Mouse (Mus musculus) midbrain, embryonic 14.5 days (tissue): ENCODE measurements around the gene Lsm3. TPM values are rescaled to one million over a fixed set of nuclear protein-coding genes. Genes with fewer than 3 reads are reported as not detected.
A peak's percentile ranks its signal among the peaks of the same experiment; 100 is the strongest.
"Not testable (repeated sequence)": the region's sequence is repeated elsewhere in the genome, so short reads cannot be mapped to it uniquely, and the experiment has no call there.

Experiments
- ATAC-seq: fragments of 200-750 bp; cut with Nextera tagmentation; 2 replicates; pipeline ENCODE4 v1.8.0; 2017; ENCODE audit warnings: moderate number of reproducible peaks, moderate library complexity; ENCODE audit not compliant: low FRiP score, low TSS enrichment
- DNase-seq: peaks from one replicate; pipeline ENCODE4 v3.0.0-alpha.2; 2015
- H3K27ac ChIP-seq: fragments of 300-500 bp; sonication (generic); replicated peaks from 2 replicates; pipeline ENCODE4 v1.5.1; 2014; ENCODE audit warnings: mild to moderate bottlenecking, low read depth, low read length, moderate library complexity
- H3K27me3 ChIP-seq: fragments of 300-500 bp; sonication (generic); 2 replicates; pipeline ENCODE4 v1.6.1; 2014; ENCODE audit warnings: low read length, control low read depth, mixed read lengths; ENCODE audit not compliant: control insufficient read depth, insufficient read depth
- H3K36me3 ChIP-seq: fragments of 300-500 bp; sonication (generic); 2 replicates; pipeline ENCODE4 v1.6.1; 2014; ENCODE audit warnings: low read length, control low read depth; ENCODE audit not compliant: control insufficient read depth, insufficient read depth
- H3K4me1 ChIP-seq: fragments of 300-500 bp; sonication (generic); 2 replicates; pipeline ENCODE4 v1.6.1; 2014; ENCODE audit warnings: mild to moderate bottlenecking, antibody characterized with exemption, low read length, control low read depth; ENCODE audit not compliant: control insufficient read depth, insufficient read depth
- H3K4me2 ChIP-seq: fragments of 300-500 bp; sonication (generic); 2 replicates; pipeline ENCODE4 v1.6.1; 2014; ENCODE audit warnings: mild to moderate bottlenecking, low read length, moderate library complexity
- H3K4me3 ChIP-seq: fragments of 300-500 bp; sonication (generic); replicated peaks from 2 replicates; pipeline ENCODE4 v1.5.1; 2014; ENCODE audit warnings: low read depth, low read length
- H3K9ac ChIP-seq: fragments of 300-500 bp; sonication (generic); replicated peaks from 2 replicates; pipeline ENCODE4 v1.6.1; 2014; ENCODE audit warnings: mild to moderate bottlenecking, low read length, moderate library complexity
- H3K9me3 ChIP-seq: fragments of 300-500 bp; sonication (generic); 2 replicates; pipeline ENCODE4 v1.6.1; 2016; ENCODE audit warnings: low read length, control low read depth, mixed read lengths; ENCODE audit not compliant: control insufficient read depth
- WGBS: fragments of 180-500 bp; shearing (Covaris S2); extraction: QIAGEN DNeasy Blood & Tissue Kit; methylation state at CpG from one replicate; pipeline ENCODE4 v1.1.7; 2014; 5-methylcytosine and 5-hydroxymethylcytosine counted together
- polyA plus RNA-seq: library from polyadenylated mRNA; unstranded; fragments of >200 nt; fragmentation: Nextera tagmentation; extraction: Ambion mirVana; gene quantifications from 2 replicates; pipeline ENCODE4 v1.2.1, GENCODE M21; 2014

Lsm3 gene
- 174 and 187 TPM in 2 replicates for polyA plus RNA-seq

GRCm38 (mm10) chr6:91515545-91516449 is at the start of gene Lsm3, which contains the start of gene Xpc:
Gene Lsm3, plus strand, starts transcription at chr6:91515928.
Gene Xpc, minus strand, starts transcription at chr6:91515888.
- Histone ChIP-seq H3K4me1 (peaks cover 17% of the 10 kb centered on the region), H3K4me2 (peak within 1 kb of the TSS; percentile 87), H3K27ac (peak within 1 kb of the TSS; percentile 76), H3K9me3 (no peaks in the 10 kb centered on the region), H3K9ac (peak within 1 kb of the TSS; percentile 81), H3K27me3 (no peaks in the 10 kb centered on the region), H3K4me3 (peak within 1 kb of the TSS; percentile 77), H3K36me3 (peaks cover 32% of the 10 kb centered on the region)
- under 1% methylated on average over 80 of the region's 80 CpGs for WGBS
- DNase-seq (peak; percentile 98), ATAC-seq (peak; percentile 97)

- Histone ChIP-seq H3K9me3 (no peaks in the 10 kb centered on the region), H3K4me2 (no peak overlapping the region), H3K4me3 (no peak overlapping the region), H3K36me3 (peaks cover 62% of the 10 kb centered on the region), H3K9ac (no peak overlapping the region), H3K4me1 (0 out of 2 replicates have a peak, but pooled peaks cover under 1% of the 10 kb centered on the region), H3K27ac (no peak overlapping the region), H3K27me3 (no peaks in the 10 kb centered on the region)
- DNase-seq (no peak), ATAC-seq (no peak)
- WGBS = 77% methylated on average over 1 of the region's 1 CpGs
Observed at GRCm38 (mm10) chr6:91467106-91467505, 48.6 kb upstream of the Lsm3 start.

- WGBS = 87% methylated on average over 2 of the region's 2 CpGs
- H3K9ac ChIP-seq = no peak overlapping the region
- no peak overlapping the region for H3K4me2 ChIP-seq
- H3K36me3 ChIP-seq = peaks cover 29% of the 10 kb centered on the region
- DNase-seq (no peak), ATAC-seq (no peak)
- no peak overlapping the region for H3K27ac ChIP-seq
- H3K9me3 ChIP-seq = no peaks in the 10 kb centered on the region
- no peak overlapping the region for H3K4me3 ChIP-seq
- H3K4me1 ChIP-seq = peaks cover 14% of the 10 kb centered on the region
- no peaks in the 10 kb centered on the region for H3K27me3 ChIP-seq
Observed at GRCm38 (mm10) chr6:91470712-91471111, 45.0 kb upstream of the Lsm3 start.

- H3K27ac ChIP-seq, H3K9me3 ChIP-seq, H3K4me2 ChIP-seq, H3K27me3 ChIP-seq, ATAC-seq, DNase-seq, H3K4me3 ChIP-seq, H3K9ac ChIP-seq: not testable (repeated sequence)
- WGBS = 90% methylated on average over 3 of the region's 3 CpGs
- Histone ChIP-seq H3K4me1 (peaks cover 14% of the 10 kb centered on the region), H3K36me3 (peaks cover 22% of the 10 kb centered on the region)
Observed at GRCm38 (mm10) chr6:91471427-91471826, 44.3 kb upstream of the Lsm3 start.

- H3K9me3 ChIP-seq = no peaks in the 10 kb centered on the region
- peak overlapping the region; percentile 77 for H3K4me3 ChIP-seq
- H3K36me3 ChIP-seq = peaks cover 20% of the 10 kb centered on the region
- H3K27me3 ChIP-seq = no peaks in the 10 kb centered on the region
- no peak for ATAC-seq
- H3K27ac ChIP-seq = no peak overlapping the region
- peak; percentile 12 for DNase-seq
- peak overlapping the region; percentile 72 for H3K4me2 ChIP-seq
- WGBS = 32% methylated on average over 6 of the region's 6 CpGs
- peaks cover 14% of the 10 kb centered on the region for H3K4me1 ChIP-seq
- H3K9ac ChIP-seq = peak overlapping the region; percentile 77
Observed at GRCm38 (mm10) chr6:91472319-91472718, 43.4 kb upstream of the Lsm3 start.

- peaks cover 14% of the 10 kb centered on the region for H3K4me1 ChIP-seq
- H3K9me3 ChIP-seq = no peaks in the 10 kb centered on the region
- H3K4me3 ChIP-seq = peak within 1 kb of the TSS; percentile 77
- peaks cover 21% of the 10 kb centered on the region for H3K36me3 ChIP-seq
- peak within 1 kb of the TSS; percentile 77 for H3K4me2 ChIP-seq
- peak within 1 kb of the TSS; percentile 77 for H3K9ac ChIP-seq
- WGBS = under 1% methylated on average over 74 of the region's 74 CpGs
- ATAC-seq (peak; percentile 96), DNase-seq (peak; percentile 100)
- peak within 1 kb of the TSS; percentile 77 for H3K27ac ChIP-seq
- H3K27me3 ChIP-seq = no peaks in the 10 kb centered on the region
Observed at GRCm38 (mm10) chr6:91472868-91473804, 42.6 kb upstream of the Lsm3 start, which contains the start of the genes Chchd4 and Tmem43. Gene Chchd4, minus strand, starts transcription at chr6:91473546. Gene Tmem43, plus strand, starts transcription at chr6:91473703.

GRCm38 (mm10) chr6:91473805-91474440 is 41.8 kb upstream of the Lsm3 start:
- no peak for DNase-seq
- peak overlapping the region; percentile 68 for H3K9ac ChIP-seq
- peak; percentile 57 for ATAC-seq
- WGBS = under 1% methylated on average over 27 of the region's 27 CpGs
- H3K27me3 ChIP-seq = no peaks in the 10 kb centered on the region
- peaks cover 27% of the 10 kb centered on the region for H3K36me3 ChIP-seq
- H3K4me2 ChIP-seq = peak overlapping the region; percentile 77
- peak overlapping the region; percentile 77 for H3K4me3 ChIP-seq
- peak overlapping the region; percentile 37; the same call in 1 of the 2 replicates for H3K27ac ChIP-seq
- H3K4me1 ChIP-seq = peaks cover 14% of the 10 kb centered on the region
- no peaks in the 10 kb centered on the region for H3K9me3 ChIP-seq
